Mouse (Mus musculus) left cerebral cortex, adult 8-10 months (tissue): ENCODE data around the gene Tfcp2. TPM values are rescaled to one million over a fixed set of nuclear protein-coding genes. Genes with fewer than 3 reads are reported as not detected.
"Not testable (repeated sequence)": the region's sequence is repeated elsewhere in the genome, so short reads cannot be mapped to it uniquely, and the experiment has no call there.

Source experiments
- DNase-seq, 2 experiments: peaks; one replicate each; pipeline ENCODE4 v3.0.0; 2022; ENCODE audit warnings: low spot score in 2 of 2
- total RNA-seq, 4 experiments: library from RNA; stranded (reverse); gene quantifications; 2 replicates each; pipeline ENCODE4 v1.2.4; 2022

Tfcp2 gene
- total RNA-seq, 4 experiments from 2014 or later = 27.7 to 31.7 (median 30.1) TPM

DNA sequence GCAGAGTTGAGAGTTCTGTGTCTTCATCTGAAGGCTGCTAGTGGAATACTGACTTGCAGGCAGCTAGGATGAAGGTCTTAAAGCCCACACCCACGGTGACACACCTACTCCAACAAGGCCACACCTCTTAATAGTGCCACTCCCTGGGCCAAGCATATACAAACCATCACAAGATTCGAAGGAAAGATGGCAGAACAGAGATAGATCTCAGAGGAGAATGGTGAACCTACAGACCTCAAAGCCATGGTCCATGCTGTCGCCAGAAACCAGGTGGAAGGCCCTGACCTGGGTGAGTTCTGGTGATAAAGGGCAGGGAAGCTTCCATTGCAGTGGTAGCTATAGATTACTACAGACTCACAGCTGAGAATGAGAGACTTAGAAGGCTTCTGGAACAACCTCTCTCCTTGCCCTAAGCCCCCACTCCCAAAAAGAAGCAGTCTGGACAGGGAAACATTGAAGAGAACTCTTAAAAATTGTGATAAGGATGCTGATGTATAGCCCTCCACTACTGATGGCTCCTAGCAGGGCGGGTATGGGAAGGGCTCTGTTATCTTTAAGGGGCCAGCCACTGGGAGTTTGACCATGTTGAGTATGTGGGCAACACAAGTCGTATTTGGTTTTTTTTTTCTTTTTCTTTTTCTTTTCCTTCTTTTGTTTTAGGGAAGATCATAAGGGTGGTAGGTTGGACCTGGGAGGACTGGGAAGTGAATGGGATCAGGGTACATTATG is 6.1 kb upstream of the Tfcp2 start:
- DNase-seq = no peak

DNA sequence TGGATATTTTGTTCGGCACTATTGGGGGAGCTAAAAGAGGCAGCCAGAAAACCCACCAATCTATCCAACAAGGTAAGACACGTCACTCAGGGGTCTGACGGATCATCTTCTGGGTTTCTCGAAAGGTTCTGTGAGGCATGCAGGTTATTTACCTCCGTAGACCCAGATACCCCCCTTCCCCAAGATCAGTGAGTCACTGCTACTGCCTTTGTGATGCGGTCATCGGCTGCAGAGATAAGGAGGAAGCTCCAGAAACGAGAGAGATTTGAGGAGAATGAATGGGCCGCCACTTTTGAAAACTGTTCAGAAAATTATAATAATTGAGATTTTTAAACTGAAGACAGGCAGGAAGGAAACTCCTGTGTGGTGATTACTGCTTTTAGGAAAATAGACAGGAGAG is 4.6 kb upstream of the Tfcp2 start:
- DNase-seq = no peak

DNA sequence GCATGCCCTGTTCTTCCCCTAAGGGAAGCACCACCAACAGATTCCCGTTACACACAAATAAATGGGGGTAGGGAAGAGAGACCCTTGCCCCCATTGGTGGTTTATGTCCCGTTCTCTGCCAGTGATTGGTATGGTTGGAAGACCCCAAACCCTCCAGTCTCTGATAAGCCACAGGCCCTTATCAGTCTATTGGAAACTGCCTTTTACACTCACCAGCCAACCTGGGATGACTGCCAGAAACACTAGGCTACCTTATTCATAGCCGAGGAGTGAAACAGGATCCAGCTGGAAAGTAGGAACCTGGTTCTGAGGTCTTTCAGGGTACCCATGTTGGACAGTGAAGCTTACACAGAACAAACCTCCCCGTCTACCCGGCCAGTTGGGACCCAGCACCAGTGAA is 4.2 kb upstream of the Tfcp2 start:
- no peak for DNase-seq

DNA sequence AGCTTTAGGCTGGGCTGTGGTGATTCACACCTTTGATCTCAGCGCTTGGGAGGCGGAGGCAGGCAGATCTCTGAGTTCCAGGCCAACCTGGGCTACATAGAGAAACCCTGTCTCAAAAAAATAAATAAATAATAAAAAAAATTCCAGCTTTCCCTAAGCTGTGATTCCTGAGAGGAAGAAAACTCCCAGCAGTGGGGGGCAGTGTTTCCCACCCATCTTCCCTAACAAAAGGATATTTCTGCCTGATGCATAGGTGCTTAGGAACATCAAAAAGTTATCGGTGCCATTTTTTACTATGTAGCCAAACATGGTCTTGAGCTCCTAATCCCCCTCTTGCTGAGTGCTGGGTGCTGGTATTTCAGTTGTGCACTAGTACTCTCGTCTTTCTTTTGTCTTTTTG is 1.5 kb downstream of the Tfcp2 start:
- DNase-seq = no peak

DNA sequence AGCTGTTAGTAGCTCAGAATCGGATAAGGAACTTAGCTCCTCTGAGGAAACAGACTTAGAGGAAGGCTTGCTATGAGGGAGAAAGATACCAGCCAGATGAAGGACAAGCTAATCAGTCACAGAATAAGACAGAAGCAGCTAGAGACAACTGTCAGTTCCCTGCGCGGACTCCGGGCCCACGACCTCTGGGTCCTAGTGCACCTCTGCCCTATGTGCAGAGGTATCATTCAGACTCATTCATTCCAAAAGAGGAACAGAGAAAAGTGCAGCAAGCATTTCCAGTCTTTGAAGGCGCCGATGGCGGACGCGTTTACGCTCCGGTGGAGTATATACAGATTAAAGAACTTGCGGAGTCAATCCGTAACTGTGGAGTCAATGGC is 8.2 kb downstream of the Tfcp2 start:
- not testable (repeated sequence) for DNase-seq

DNA sequence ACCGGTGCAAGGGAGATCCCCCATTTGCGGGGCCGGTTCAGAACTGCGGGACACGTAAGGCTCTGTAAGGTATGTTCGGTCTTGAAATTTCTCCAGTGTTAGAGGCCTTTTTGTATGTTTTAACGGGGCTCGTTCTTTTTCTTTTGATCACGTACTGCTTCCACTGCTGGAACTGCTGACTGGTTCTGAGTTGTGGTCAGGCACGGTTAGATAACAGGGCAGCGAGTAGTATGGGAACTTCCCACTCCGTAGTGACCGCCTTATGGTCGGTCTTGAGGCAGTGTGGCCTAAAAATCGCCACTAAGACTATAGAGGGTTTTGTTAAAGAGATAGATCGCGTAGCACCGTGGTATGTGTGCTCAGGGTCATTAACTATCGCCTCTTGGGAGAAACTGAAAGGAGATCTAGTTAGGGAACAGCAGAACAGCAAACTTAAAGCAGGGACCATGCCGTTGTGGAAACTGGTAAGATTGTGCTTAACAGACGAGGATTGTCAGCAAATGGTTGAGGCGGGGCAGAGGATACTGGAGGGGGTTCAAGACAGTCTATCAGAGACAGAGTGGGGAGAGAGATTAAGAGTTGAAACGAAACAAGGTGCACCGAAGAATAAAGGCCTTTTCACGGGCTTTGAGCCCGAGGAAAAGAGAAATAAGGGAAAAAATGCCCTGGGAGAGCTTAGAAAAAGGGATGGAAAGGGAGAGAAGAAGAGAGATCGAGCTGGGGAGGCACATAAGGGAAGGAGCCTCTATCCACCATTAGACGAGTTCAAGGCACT is 8.7 kb downstream of the Tfcp2 start:
- DNase-seq = not testable (repeated sequence)

DNA sequence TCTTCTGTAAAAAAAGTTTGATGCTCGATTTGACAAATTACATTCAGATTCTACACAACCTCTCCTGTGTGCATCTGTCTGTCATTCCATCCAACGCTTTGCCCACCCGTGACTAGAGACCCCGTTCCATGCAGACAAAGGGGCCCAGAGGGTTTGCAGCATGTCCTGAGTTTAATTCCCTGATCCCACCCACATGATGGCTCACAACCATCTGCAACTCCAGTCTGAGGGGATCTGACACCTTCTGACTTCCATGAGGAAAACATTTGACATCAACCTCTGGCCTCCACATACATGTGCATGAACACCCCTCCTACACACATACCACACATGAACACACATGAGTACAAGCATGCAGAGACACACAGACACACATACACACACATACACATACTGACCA is 10.4 kb downstream of the Tfcp2 start:
- no peak for DNase-seq

DNA sequence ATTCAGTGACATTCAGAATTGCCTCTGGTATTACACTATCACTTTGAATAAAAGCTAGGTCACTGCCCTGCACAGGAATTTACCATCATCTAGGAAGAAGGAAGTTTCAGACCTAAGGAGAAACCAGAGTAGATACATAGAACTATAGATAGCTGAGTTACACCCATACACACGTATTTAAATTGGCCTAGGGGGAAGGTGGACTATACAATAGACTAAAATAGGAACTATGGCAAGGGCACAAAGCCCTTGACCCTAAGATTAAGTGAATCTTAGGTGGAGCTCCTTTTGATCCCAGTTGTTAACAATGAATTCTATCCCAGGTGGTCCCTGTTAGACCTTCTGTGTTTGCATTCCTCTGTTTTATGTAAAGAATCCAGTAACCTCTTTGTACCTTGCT is 10.8 kb downstream of the Tfcp2 start:
- DNase-seq = not testable (repeated sequence)

DNA sequence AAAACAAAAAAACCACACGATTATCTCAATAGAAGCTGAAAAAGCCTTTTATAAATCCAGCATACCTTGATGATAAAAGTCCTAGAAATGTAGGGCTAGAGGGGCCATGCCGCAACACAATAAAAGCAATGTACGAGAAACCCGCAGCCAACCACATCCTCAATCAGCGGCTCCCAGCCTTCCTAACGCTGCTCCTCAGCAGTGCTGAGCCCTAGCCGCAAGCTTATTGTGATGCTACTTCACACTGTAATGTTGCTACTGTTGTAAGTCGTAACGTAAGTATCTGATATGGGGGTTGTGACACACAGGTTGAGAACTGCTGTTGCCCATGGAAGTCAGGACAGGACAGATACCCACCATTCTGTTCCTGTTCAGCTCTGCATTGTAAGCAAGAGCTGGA is 12.4 kb downstream of the Tfcp2 start:
- DNase-seq = no peak

DNA sequence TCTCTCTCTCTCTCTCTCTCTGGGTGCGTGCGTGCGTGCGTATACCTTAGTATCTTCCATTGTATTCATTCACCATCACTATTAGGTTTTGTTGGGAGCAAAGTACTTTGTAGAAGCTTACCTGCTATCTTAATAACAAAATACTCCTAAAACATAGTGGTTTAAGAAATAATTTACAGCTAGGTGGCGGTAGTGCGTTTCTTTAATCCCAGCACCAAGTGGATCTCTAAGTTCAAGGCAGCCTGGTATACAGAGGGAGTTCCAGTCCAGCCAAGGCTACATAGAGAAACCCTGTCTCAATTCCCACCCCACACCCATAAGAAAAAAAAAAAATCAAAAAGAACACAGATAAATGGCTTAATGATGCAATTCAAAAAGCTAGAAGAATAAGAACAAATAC is 13.9 kb downstream of the Tfcp2 start:
- no peak for DNase-seq

DNA sequence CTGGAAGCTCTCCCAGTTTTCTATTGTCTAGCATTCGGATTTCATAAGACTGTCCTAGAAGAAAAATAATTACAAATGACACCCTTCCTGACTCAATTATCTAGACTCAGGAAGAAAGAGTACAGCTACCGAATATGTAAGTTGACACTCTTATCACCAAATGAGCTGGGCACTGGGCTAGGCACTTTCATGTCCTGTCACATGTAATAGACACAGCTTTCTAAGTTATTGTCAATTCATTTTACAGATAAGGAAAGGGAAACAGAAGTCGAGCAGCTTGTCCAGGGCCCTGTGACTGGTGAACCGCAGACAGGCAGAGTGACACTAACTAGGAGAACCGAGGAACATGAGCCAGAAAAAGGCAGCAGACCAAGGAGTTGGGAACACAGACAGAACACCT is 23.9 kb downstream of the Tfcp2 start:
- no peak for DNase-seq

DNA sequence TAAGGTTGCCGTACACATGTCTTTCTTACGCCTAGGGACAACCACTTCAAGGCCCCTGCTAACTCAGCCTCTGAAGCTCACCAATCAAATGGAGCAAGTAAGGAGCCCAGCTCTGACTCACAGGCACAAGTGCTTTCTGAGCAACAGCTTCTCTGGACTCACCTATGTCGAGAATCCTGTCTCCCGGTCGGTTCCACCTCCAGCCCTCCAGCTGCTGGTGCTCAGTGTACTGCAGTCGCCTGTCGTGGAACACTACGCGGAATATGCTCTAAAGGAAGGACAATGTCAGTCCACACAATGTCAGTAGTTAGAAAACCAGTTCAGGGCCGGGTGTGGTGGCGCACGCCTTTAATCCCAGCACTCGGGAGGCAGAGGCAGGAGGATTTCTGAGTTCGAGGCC is 26.4 kb downstream of the Tfcp2 start:
- no peak for DNase-seq

DNA sequence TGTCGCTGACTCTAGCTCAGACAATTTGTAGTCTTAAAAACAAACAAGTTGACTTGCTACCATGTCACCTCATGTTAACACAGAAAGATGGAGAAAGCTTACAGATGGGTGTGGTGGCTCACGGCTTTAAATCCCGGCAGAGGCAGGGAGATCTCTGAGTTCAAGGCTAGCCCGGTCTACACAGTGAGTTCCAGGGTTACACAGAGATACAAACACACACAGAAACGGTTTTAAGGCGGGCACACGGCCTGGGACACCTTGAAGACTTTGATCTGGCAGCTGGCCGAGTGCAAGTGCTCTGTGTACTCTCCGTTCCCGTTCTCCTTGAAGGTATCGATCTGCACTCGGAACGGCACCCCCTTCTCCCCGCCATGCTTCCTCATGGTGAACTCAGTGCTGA is 31.5 kb downstream of the Tfcp2 start:
- DNase-seq = no peak

DNA sequence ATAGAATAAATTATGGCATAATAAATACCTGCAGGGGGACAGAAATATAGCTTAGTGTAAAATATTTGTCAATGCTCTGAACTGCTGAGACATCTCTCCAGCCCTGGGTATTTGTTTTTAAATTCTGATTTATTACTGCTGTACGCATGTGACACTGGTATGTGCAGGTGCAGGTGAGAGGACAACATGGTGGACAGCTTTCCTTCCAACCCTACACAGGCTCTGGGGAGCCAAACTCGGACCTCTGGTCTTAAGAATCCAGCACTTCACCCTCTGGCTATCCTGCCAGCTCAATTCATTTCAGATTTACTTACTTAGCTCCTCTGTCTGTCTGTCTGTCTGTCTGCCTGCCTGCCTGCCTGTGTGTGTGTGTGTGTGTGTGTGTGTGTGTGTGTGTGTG is 36.7 kb downstream of the Tfcp2 start:
- DNase-seq = no peak

DNA sequence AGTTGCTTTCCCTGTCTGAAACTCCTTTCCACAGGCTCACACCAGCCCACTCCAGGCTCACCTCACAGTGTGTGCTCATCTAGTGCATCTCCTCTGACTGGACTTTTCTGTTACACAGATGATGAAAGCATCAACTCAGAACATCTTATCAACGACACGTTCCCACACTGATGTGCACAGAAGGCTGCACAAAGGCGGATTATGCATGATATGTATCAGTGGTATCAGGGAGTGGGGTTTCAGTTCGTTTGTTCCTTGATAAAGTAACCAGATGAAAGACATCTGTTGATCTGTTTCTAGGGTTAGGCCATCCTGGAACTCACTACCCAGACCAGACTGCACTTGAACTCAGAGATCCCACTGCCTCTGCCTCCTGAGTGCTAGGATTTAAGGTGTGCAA is 38.4 kb downstream of the Tfcp2 start:
- no peak for DNase-seq

DNA sequence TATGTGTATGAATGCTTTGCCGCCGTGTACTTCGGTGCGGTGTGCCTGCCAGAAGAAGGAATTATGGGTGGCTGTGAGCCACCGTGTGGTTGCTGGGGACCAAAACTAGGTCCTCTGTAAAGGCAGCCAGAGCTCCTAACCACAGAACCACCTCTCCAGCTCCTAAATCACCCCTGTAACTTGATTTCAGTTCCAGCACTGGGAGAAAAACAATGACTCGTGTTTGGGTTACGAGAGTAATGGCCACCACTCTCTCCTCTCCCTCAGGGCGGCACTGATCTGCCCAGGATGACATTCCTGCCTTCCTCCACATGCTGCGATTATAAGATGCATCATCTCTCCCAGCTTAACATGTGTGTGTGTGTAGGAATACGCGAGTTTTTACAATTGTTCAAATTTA is 41.7 kb downstream of the Tfcp2 start:
- DNase-seq = no peak

DNA sequence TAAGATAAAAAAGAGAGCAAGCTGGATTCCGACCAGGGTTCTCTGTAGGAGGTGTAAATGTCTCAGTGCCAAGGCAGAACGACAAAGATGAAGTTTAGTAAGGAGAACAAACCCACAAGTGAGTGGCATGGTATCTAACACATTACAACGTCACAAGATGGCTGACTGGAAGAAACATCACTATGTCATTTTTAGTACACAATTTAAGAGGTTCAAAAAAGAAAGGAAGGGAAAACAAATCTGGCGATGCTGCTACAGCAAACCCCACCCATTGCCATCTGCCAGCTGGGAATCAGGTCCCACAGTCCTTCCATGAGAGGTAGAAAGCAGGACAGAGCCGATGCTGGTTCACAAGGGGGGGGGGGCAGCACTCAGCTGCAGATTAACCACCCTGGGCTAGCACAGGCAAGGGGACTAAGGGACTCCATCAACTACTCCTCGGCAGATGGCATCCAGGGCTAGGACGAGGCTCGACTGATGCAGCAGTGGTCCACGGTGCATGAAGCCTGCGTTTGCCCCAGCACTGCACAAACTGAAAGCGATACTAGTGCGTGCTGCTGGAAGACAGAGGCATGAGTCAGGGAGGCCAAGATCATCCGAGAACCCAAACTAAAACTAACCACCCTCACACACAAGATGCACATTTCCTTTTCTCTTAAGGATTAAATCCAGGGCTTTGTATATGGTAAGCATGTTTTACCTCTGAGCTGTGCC is 43.2 kb downstream of the Tfcp2 start:
- no peak for DNase-seq

DNA sequence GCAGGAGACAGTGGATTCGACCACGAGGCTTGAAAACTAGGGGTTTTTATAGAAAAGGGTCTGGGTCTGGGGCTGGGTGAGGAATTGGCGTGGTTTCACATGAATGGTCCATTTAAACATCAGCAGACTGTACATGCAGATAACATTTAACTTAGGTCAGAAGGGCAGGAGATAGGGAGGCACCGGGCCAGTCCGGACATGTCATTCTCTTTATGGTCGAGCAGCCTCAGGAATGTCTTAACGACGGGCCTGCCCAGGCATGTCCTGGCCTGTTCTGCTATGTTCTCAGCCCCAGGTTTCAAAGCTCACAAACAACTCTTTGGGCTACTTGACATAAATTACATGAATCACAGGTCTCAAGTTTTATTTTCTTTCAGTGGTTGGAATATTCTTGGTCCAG is 52.3 kb downstream of the Tfcp2 start:
- not testable (repeated sequence) for DNase-seq

DNA sequence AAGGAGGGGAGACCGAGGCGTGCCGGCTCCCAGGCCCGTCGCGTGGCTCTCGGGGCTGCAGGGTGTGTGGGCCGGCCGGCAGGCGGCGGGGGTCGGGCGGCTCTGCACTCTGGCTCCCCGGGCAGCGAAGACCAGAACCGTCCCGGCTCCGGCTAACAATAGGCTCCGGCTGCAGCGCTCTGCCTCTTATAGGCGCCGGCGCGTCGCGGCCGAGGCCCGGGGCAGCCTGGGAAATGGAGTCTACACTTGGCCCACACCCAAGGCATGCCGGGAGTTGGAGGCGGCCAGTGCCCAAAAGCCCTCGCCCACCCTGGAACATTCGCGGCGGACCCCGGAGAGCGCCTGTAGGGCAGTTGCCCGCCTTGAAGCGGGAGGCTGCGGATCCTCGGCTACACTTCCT is 56.7 kb downstream of the Tfcp2 start, which contains the start of gene Csrnp2:
Gene Csrnp2, minus strand, starts transcription at position 387 of the 400 bp plus-strand sequence.
- peak; percentile 88 to 90 for DNase-seq

DNA sequence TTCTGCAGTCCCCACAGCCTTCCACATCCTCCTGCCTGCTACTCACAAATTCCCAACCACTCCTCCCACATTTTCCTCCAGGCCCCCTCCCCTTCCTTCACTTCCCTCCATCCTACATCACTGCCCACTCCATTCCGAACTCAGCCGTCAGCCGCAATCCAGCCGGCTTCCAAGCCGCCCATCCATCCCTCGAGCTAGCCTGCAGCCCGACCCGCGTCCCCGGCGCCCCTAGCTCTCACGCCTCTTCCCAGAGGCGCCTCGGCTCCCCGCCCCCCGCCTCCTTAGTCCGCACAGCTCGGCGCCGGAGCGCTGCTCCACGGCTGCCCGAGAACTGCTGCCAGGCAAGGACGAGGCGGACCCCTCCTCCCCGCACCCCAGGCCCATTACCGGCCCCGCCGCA is 57.2 kb downstream of the Tfcp2 start:
- no peak for DNase-seq

DNA sequence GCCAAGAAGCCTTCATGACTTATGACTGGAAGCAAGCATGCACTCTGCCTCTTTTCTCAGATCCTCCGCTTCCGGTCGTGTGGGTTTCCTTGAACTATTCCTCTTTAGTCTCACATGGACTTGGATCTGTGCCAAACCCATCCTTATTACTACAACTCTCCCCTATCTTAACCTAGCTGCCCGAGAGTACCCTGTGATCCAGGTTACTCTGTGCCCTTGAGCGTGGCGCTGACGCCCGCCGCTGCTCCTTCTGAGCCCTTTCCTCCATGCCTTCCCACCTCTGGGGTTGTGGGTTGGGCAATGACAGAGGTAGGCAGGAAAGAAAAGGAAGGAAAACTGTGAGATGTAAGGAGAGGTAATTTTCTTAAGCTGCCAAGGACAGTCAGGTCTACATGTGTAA is 59.8 kb downstream of the Tfcp2 start:
- DNase-seq = no peak

DNA sequence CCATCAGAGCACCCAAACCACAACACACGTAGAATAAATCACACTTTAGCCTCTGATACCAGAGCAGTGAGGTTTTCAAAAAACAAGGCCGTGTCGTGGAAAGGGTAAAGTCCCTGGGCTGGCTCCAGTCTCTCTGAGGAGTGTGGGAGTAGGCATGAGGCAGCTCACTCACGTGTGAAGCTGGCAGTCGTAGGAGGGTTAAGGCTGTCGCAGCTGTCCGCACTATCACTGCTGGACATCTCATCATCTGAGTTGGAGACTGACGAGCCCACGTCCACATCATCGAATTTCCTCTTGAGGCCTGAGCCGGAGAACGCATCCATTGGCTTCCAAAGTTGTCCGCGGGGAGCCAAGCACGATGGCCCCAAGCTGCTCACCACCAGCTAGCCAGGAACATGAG is 62.5 kb downstream of the Tfcp2 start:
- DNase-seq = peak in 1 of 2 experiments; percentile 46
